Mouse (Mus musculus): ENCODE results near the gene Gtf3c3.

GRCm38 (mm10) chr1:54448833-54449232 lies 10.1 kb upstream of the Gtf3c3 start:
- TF ChIP-seq POLR2A (IDR thresholded peaks at IDR 0.05; ENCODE audit: extremely low read depth, insufficient read depth, low read length) (no peak), CTCF (IDR thresholded peaks at IDR 0.05; ENCODE audit: low read depth, low read length) (no peak)
